Mouse (Mus musculus) midbrain, embryonic 11.5 days (tissue): Measurements from ENCODE around the gene Gnpnat1. TPM values are rescaled to one million over a fixed set of nuclear protein-coding genes. Genes with fewer than 3 reads are reported as not detected.
A peak's percentile ranks its signal among the peaks of the same experiment; 100 is the strongest.

Experiments
- ATAC-seq: fragments of 200-750 bp; cut with Nextera tagmentation; 2 replicates; pipeline ENCODE4 v1.8.0; 2017; ENCODE audit warnings: moderate TSS enrichment, moderate library complexity; ENCODE audit not compliant: low FRiP score
- DNase-seq: peaks from one replicate; pipeline ENCODE4 v3.0.0; 2015; ENCODE audit warnings: low spot score; ENCODE audit errors: missing footprints
- H3K27ac ChIP-seq: fragments of 300-500 bp; sonication (generic); 2 replicates; pipeline ENCODE4 v1.5.1; 2014; ENCODE audit warnings: low read depth, low read length
- H3K27me3 ChIP-seq: fragments of 300-500 bp; sonication (generic); 2 replicates; pipeline ENCODE4 v1.6.1; 2014; ENCODE audit warnings: mild to moderate bottlenecking, low read length, moderate library complexity, mixed read lengths; ENCODE audit not compliant: control insufficient read depth, insufficient read depth
- H3K36me3 ChIP-seq: fragments of 300-500 bp; sonication (generic); 2 replicates; pipeline ENCODE4 v1.6.1; 2014; ENCODE audit warnings: mild to moderate bottlenecking, low read length, moderate library complexity, mixed read lengths; ENCODE audit not compliant: control insufficient read depth, insufficient read depth
- H3K4me1 ChIP-seq: fragments of 300-500 bp; sonication (generic); 2 replicates; pipeline ENCODE4 v1.6.1; 2014; ENCODE audit warnings: low read length; ENCODE audit not compliant: control insufficient read depth, insufficient read depth
- H3K4me2 ChIP-seq: fragments of 300-500 bp; sonication (generic); 2 replicates; pipeline ENCODE4 v1.6.1; 2014; ENCODE audit warnings: mild to moderate bottlenecking, moderate library complexity
- H3K4me3 ChIP-seq: fragments of 300-500 bp; sonication (generic); 2 replicates; pipeline ENCODE4 v1.5.1; 2014; ENCODE audit warnings: low read depth, low read length
- H3K9ac ChIP-seq: fragments of 300-500 bp; sonication (generic); 2 replicates; pipeline ENCODE4 v1.6.1; 2014; ENCODE audit warnings: low read length
- H3K9me3 ChIP-seq: fragments of 300-500 bp; sonication (generic); 2 replicates; pipeline ENCODE4 v1.6.1; 2016; ENCODE audit warnings: low read length; ENCODE audit not compliant: control insufficient read depth
- WGBS: fragments of 180-500 bp; shearing (Covaris S2); extraction: QIAGEN DNeasy Blood & Tissue Kit; methylation state at CpG from one replicate; pipeline ENCODE4 v1.1.7; 2014; 5-methylcytosine and 5-hydroxymethylcytosine counted together
- polyA plus RNA-seq: library from polyadenylated mRNA; unstranded; fragments of >200 nt; fragmentation: Nextera tagmentation; extraction: Ambion mirVana; gene quantifications from 2 replicates; pipeline ENCODE4 v1.2.1, GENCODE M21; 2014

Gene Gnpnat1
- polyA plus RNA-seq, 1 experiment from 2014 or later: 42.7 TPM

DNA sequence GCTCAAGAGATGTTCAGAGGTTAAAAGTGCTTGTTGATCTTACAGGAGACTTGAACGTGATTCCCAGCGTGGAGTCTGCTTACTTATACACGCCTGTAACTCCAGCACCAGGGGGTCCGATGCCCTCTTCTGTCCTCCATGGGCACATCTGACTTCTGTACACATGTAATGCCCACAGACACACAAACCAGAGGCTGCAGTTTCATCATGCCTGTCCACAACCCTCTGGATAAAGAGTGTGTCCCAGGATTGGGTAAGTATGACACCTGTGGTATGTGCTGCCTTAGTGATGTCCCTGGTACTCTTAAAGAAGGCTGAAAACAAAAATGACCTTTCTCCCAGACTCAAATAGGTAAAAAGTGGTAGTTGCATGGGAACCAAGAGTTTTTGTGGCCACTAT lies 14.6 kb upstream of the Gnpnat1 start:
- Histone ChIP-seq H3K27me3 (no peaks in the 10 kb centered on the region), H3K4me1 (no peaks in the 10 kb centered on the region), H3K9ac (no peak overlapping the region), H3K27ac (no peak overlapping the region), H3K4me2 (no peak overlapping the region), H3K9me3 (no peaks in the 10 kb centered on the region), H3K4me3 (no peak overlapping the region), H3K36me3 (no peaks in the 10 kb centered on the region)
- DNase-seq (no peak), ATAC-seq (no peak)
- 79% methylated on average over 4 of the region's 4 CpGs for WGBS

- Histone ChIP-seq H3K9me3 (no peaks in the 10 kb centered on the region), H3K4me1 (no peaks in the 10 kb centered on the region)
- ATAC-seq: no peak
Measured at GRCm38 (mm10) chr14:45418553-45418952, 13.8 kb upstream of the Gnpnat1 start.

DNA sequence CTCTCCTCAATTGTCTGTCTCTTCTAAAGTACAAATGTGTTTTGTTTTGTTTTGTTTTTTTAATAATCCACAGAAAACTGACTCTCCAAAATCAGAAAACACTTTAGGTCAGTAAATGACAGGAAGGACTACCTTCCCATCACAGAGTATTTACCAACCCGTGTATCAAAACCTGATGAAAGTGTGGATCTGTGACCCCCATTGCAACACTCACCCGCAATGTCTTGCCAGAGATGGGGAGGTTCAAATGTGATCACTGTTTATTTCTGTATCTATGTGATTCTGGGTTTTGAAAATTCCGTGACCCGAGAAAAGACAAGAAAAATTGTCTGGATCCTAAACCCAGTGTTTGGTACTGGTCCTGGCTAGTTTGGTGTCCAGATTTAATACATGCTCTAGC lies 11.6 kb upstream of the Gnpnat1 start:
- 88% methylated on average over 4 of the region's 4 CpGs for WGBS
- no peaks in the 10 kb centered on the region for H3K36me3 ChIP-seq
- H3K27ac ChIP-seq: no peak overlapping the region
- no peaks in the 10 kb centered on the region for H3K9me3 ChIP-seq
- H3K27me3 ChIP-seq: no peaks in the 10 kb centered on the region
- no peak overlapping the region for H3K4me2 ChIP-seq
- H3K4me1 ChIP-seq: no peaks in the 10 kb centered on the region
- ATAC-seq (no peak), DNase-seq (no peak)
- no peak overlapping the region for H3K4me3 ChIP-seq
- H3K9ac ChIP-seq: no peak overlapping the region

More at GRCm38 (mm10) chr14:45418553-45418952, 13.8 kb upstream of the Gnpnat1 start:
- H3K36me3 ChIP-seq: no peaks in the 10 kb centered on the region
- H3K4me3 ChIP-seq: no peak overlapping the region
- no peak overlapping the region for H3K27ac ChIP-seq
- 93% methylated on average over 3 of the region's 3 CpGs for WGBS
- no peak for DNase-seq
- no peak overlapping the region for H3K9ac ChIP-seq
- H3K27me3 ChIP-seq: no peaks in the 10 kb centered on the region
- no peak overlapping the region for H3K4me2 ChIP-seq

GRCm38 (mm10) chr14:45403651-45404050 lies 1.1 kb downstream of the Gnpnat1 start:
- H3K27me3 ChIP-seq: no peaks in the 10 kb centered on the region
- H3K4me2 ChIP-seq: no peak overlapping the region
- WGBS: 82% methylated on average over 7 of the region's 7 CpGs
- no peak overlapping the region for H3K4me3 ChIP-seq
- H3K9me3 ChIP-seq: no peaks in the 10 kb centered on the region
- H3K27ac ChIP-seq: no peak overlapping the region
- DNase-seq (no peak), ATAC-seq (no peak)
- no peaks in the 10 kb centered on the region for H3K4me1 ChIP-seq
- no peaks in the 10 kb centered on the region for H3K36me3 ChIP-seq
- no peak overlapping the region for H3K9ac ChIP-seq

DNA sequence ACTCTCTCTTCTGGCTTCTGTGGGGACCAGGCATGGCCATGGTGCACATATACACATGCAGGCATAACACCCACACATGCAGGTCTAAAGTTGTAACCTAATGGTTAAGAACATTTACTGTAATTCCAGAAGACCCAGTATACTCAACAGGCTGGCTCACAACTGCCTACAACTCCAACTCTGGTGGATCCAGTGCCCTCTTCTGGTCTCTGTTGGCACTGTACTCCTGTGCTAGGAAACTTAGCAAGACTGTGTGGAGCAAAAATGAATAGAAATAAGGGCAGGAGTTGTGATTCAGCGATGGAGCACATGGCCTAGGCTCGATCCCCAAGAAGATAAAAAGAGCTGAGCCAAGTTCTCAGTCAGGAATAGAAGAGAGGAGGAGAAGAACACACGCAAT lies 4.9 kb downstream of the Gnpnat1 start:
- Histone ChIP-seq H3K9ac (no peak overlapping the region), H3K9me3 (no peaks in the 10 kb centered on the region), H3K4me3 (no peak overlapping the region), H3K27ac (no peak overlapping the region), H3K27me3 (no peaks in the 10 kb centered on the region), H3K36me3 (no peaks in the 10 kb centered on the region), H3K4me1 (no peaks in the 10 kb centered on the region), H3K4me2 (no peak overlapping the region)
- no peak for DNase-seq
- no peak for ATAC-seq
- 80% methylated on average over 3 of the region's 3 CpGs for WGBS

DNA sequence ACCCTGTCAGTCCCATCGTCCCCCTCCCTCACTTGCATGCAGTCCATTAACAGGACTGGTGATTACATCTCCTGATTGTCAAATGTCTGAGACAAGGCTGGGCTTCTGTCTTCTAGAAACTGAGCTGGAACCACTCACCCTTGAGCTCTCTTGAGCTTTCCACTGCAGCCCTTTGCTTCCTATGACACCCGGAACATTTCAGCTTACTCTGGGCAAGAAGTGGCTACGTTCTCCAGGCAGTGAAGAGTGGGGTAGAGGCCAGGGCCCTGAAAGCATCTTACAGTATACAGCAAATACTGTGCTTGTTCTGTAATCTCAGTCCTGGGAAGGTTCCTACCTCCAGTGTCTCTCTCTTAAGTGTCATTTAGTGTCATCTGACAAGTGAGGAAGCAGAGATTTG lies 15.5 kb downstream of the Gnpnat1 start:
- 31% methylated on average over 3 of the region's 3 CpGs for WGBS
- H3K27ac ChIP-seq: 0 out of 2 replicates have a peak overlapping the region, but pooled peaks have one; percentile 2
- H3K4me1 ChIP-seq: 0 out of 2 replicates have a peak, but pooled peaks cover 5% of the 10 kb centered on the region
- peak overlapping the region; percentile 76 for H3K4me3 ChIP-seq
- peak overlapping the region; percentile 85 for H3K9ac ChIP-seq
- peak overlapping the region; percentile 77 for H3K4me2 ChIP-seq
- H3K9me3 ChIP-seq: no peaks in the 10 kb centered on the region
- no peaks in the 10 kb centered on the region for H3K27me3 ChIP-seq
- no peaks in the 10 kb centered on the region for H3K36me3 ChIP-seq
- DNase-seq (no peak), ATAC-seq (no peak)

DNA sequence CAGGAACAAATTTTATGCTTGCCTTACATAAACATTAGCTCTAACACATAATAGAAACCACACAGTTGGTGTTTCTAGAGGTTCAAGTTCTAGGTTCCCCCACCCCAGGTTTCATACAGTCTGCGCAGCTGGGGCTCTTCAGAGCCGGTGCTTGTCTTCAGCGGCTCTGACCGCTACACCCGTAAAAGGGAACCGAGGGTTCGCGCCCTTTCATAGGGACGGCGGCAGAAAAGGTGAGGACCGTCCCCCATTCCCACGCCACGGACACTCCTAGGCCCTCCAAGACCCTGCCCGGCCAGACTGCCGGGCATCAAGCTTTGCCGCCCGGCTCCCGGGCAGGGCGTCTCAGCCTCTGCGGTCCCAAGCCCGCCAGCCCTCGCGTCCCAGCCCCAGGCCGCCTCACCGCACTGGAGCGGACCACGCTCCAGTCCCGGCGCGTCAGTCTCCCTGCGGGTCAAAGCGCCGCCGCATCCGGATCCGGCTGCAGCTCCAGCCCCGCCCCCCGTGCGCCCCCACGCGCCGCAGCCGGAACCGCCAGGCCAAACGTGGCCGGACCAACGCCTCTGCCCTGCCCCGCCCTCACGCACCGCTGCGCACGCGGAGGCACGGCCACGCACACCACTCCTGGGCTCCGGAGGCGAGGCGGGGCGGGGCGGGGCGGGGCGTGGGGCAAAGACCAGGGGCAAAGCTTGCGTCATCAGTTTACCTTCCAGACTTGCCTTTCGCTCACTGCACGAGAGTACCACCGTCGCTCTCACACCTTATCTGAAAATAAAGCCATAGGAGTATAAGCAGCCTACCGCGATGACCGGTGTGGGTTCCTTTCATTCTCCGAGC lies 16.1 kb downstream of the Gnpnat1 start:
- Histone ChIP-seq H3K9ac (peak overlapping the region; percentile 85), H3K36me3 (no peaks in the 10 kb centered on the region), H3K4me3 (peak overlapping the region; percentile 76), H3K27ac (0 out of 2 replicates have a peak overlapping the region, but pooled peaks have one; percentile 2), H3K9me3 (no peaks in the 10 kb centered on the region), H3K27me3 (no peaks in the 10 kb centered on the region), H3K4me1 (0 out of 2 replicates have a peak, but pooled peaks cover 5% of the 10 kb centered on the region), H3K4me2 (peak overlapping the region; percentile 77)
- DNase-seq: peak; percentile 99
- ATAC-seq: peak; percentile 97
- WGBS: under 1% methylated on average over 71 of the region's 71 CpGs

GRCm38 (mm10) chr14:45387480-45387879 lies 17.2 kb downstream of the Gnpnat1 start:
- H3K4me1 ChIP-seq: 0 out of 2 replicates have a peak, but pooled peaks cover 5% of the 10 kb centered on the region
- WGBS: 18% methylated on average over 2 of the region's 2 CpGs
- H3K4me3 ChIP-seq: peak overlapping the region; percentile 76
- H3K4me2 ChIP-seq: peak overlapping the region; percentile 77
- no peak overlapping the region for H3K9ac ChIP-seq
- DNase-seq (no peak), ATAC-seq (no peak)
- no peak overlapping the region for H3K27ac ChIP-seq
- H3K9me3 ChIP-seq: no peaks in the 10 kb centered on the region
- H3K27me3 ChIP-seq: no peaks in the 10 kb centered on the region
- no peaks in the 10 kb centered on the region for H3K36me3 ChIP-seq

DNA sequence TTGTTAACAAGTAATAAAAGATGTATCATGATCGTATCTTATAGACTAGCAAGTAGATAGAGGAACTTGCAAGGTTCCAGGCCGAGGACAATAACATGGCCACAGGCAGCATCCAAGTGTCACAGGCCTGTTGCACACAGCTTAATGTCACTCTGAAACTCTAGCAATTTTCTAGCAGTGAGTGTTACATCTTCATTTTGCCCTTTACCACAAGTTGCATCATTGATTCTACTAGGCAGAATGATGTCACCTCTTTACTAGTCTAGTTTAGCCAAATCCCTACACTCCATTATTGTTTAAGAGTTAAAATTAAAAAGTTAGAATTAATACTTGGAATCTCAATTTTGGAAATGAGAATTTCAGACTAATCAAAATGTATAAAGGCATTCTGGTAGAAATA lies 19.1 kb downstream of the Gnpnat1 start:
- no peaks in the 10 kb centered on the region for H3K27me3 ChIP-seq
- no peaks in the 10 kb centered on the region for H3K36me3 ChIP-seq
- ATAC-seq: no peak

More for the DNA sequence above, 19.1 kb downstream of the Gnpnat1 start:
- no peak overlapping the region for H3K27ac ChIP-seq
- DNase-seq: no peak
- H3K9me3 ChIP-seq: no peaks in the 10 kb centered on the region
- WGBS: 99% methylated on average over 2 of the region's 2 CpGs
- H3K9ac ChIP-seq: no peak overlapping the region
- H3K4me1 ChIP-seq: 0 out of 2 replicates have a peak, but pooled peaks cover 5% of the 10 kb centered on the region
- no peak overlapping the region for H3K4me3 ChIP-seq
- H3K4me2 ChIP-seq: no peak overlapping the region
